Mouse (Mus musculus): ENCODE measurements at regions not wholly inside any gene's neighbourhood (a gene's known extent, or its start where the extent isn't known, plus 50 kb on each side); places are given as distances from the start of the nearest gene placed in this dataset.
"Not testable (repeated sequence)": the region's sequence is repeated elsewhere in the genome, so short reads cannot be mapped to it uniquely, and the experiment has no call there.

DNA sequence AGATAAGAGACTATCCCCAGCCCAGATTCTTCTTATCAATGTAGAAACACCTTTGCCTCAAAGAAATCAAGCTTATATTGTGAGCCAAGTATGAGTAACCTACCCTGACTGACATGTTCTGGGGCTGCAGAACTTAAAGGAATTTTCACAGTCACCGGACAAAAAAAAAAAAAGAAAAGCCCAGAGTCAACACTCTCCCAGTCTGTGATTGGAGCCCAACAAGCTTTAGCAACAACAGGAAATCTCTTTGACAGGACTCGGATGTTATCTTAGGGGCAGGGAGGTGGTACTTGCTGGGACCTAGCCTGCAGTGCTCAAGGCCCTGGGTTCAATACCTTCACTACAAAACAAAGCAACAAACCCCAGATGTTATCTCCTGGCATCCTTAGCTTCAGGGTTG lies 114.2 kb downstream of the Nectin1 start:
- DNase-seq (ENCODE audit: low read depth, low spot score), result no peak
- Histone ChIP-seq H3K27me3 (ENCODE audit: control insufficient read depth, insufficient read depth, low read length, poor library complexity, severe bottlenecking) (no peaks in the 10 kb centered on the region), H3K36me3 (ENCODE audit: control insufficient read depth, insufficient read depth, low read length, poor library complexity, severe bottlenecking) (no peaks in the 10 kb centered on the region)

DNA sequence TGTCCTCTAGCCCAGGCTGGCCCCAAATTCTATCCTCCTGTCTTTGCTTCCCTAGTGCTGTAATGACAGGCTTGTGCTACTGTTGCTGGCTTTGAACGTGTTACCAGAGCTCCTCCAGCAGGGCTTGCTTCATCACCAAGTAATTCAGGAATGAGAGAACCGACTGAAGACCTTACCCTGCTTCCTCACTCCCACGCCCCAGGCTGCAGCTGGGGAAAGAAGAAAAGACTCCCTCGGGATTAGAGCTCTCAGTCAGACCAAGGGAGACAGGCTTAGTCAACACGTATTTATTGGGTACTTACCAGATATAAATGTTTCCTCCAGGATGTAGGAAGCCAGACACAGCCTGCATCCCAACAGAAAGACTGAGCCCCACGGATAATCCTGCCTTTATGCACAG lies 115.0 kb downstream of the Nectin1 start:
- no peaks in the 10 kb centered on the region for H3K27me3 ChIP-seq (ENCODE audit: control insufficient read depth, insufficient read depth, low read length, poor library complexity, severe bottlenecking)
- DNase-seq (ENCODE audit: low read depth, low spot score), result no peak
- no peaks in the 10 kb centered on the region for H3K36me3 ChIP-seq (ENCODE audit: control insufficient read depth, insufficient read depth, low read length, poor library complexity, severe bottlenecking)

DNA sequence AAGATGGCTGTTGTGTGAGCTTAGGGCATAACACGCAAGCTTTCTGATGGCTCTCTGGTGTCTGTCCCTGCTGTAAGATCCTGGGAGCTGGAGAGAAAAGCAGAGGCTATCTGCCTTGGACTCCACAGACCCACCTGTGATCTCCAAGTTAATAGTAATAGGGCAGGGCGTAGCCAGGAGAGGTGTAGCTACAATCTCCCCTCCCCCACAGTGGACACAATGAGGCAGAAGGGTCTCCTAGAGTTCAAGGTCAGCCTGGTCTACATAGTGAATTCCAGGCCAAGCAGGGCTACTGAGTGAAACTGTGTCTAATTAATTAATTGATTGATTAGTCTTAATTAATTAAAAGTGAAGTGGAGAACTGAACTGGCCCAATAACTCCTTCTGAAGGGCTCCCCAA lies 116.5 kb downstream of the Nectin1 start:
- Histone ChIP-seq H3K27me3 (ENCODE audit: control insufficient read depth, insufficient read depth, low read length, poor library complexity, severe bottlenecking) (no peaks in the 10 kb centered on the region), H3K36me3 (ENCODE audit: control insufficient read depth, insufficient read depth, low read length, poor library complexity, severe bottlenecking) (no peaks in the 10 kb centered on the region)
- DNase-seq (ENCODE audit: low read depth, low spot score), result no peak

DNA sequence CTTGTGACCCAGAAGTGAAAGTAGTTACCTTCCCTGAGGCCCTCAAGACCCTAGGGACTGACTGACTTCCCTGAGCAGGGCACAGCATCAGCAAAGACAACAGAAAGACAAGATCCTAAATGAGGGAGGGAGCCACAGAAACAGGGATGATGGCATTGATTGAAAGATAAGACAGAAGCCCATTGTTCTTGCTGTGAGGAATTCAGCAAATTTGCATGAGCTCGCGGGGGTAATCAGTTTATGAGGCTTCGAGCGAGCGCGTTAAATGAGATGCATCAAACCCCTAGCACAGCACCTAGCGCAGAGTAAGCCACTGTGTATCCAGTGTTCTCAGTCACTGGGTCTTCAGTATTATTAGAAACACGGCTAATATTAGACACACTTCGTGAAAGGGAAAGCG lies 117.6 kb downstream of the Nectin1 start:
- DNase-seq (ENCODE audit: low read depth, low spot score), result no peak
- Histone ChIP-seq H3K36me3 (ENCODE audit: control insufficient read depth, insufficient read depth, low read length, poor library complexity, severe bottlenecking) (no peaks in the 10 kb centered on the region), H3K27me3 (ENCODE audit: control insufficient read depth, insufficient read depth, low read length, poor library complexity, severe bottlenecking) (no peaks in the 10 kb centered on the region)

DNA sequence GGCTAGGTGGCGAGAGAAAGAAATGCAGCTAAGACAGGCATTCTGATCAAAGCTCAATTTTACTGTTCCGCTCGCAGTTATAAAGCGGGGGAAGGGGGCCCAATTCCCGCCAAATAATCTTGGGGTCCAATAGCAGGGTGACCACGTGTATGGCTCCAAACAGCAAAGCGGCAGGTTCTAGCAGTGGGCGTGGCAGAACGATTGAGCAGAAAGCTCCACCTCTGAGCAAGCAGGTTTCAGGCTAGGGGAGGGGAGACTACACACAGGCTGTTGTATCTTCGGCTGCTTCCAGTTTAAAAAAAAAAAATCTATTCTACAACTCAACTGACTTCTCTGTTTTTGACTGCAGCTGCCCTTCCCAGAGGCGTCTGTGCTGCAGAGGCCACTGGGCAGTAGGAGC lies 118.2 kb downstream of the Nectin1 start:
- H3K36me3 ChIP-seq (ENCODE audit: control insufficient read depth, insufficient read depth, low read length, poor library complexity, severe bottlenecking); DNase-seq (ENCODE audit: low read depth, low spot score); H3K27me3 ChIP-seq (ENCODE audit: control insufficient read depth, insufficient read depth, low read length, poor library complexity, severe bottlenecking): not testable (repeated sequence)

DNA sequence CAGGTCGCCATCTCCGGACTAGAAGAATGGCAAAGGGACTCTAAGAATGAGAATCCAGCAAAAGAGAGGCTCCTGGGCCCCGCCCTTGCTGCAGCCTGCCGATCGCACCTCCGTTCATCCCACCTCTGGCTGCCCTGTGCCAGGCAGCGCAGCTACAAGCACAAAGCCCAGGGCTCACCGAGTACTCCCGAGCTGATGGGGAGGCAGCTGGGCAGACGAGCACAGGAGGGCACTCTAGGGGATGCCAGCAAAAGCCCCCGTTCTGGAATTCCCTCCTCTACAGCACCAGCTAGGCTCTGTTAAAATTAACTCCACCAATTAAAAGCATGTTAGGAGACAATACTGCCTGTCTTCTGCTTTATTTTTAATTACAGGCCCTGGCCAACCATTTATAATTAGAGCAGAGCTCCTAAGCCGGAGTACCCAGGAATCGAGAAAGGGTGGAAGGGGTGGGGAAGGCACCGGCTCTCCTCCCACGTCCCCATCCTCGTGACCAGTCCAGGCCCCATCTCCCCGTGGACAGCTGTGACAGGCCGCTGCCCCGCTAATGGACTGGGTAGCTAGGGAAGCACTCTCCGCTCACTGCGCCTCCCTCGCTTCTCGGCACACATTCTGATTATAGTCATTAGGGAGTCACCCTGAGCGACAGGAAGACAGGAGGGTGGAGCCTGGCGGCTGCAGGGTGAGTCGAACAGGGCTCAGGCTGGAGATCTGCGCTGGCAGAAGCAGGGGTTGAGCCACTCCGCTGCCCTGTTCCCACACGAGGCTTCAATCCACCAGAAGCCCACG lies 120.0 kb downstream of the Nectin1 start:
- DNase-seq (ENCODE audit: low read depth, low spot score), result no peak
- H3K27me3 ChIP-seq (ENCODE audit: control insufficient read depth, insufficient read depth, low read length, poor library complexity, severe bottlenecking), result no peaks in the 10 kb centered on the region
- no peaks in the 10 kb centered on the region for H3K36me3 ChIP-seq (ENCODE audit: control insufficient read depth, insufficient read depth, low read length, poor library complexity, severe bottlenecking)

DNA sequence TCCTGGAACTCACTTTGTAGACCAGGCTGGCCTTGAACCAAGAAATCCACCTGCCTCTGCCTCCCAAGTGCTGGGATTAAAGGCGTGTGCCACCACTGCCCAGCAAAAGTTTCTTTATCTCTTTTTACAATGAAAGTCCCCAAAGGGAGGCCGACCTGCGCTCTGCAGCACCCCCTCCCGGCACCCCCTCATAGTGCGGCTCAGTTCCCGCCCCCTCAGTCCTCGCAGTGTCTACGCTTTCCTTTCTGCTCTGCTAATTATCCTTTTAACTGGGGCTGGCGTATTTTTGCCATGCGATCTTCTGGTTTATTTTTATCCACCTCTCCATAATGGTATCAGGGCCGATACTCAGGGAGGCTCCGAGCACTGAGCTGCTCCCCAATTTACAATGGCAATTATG lies 123.0 kb downstream of the Nectin1 start:
- DNase-seq (ENCODE audit: low read depth, low spot score), result no peak
- no peaks in the 10 kb centered on the region for H3K36me3 ChIP-seq (ENCODE audit: control insufficient read depth, insufficient read depth, low read length, poor library complexity, severe bottlenecking)
- H3K27me3 ChIP-seq (ENCODE audit: control insufficient read depth, insufficient read depth, low read length, poor library complexity, severe bottlenecking), result no peaks in the 10 kb centered on the region

DNA sequence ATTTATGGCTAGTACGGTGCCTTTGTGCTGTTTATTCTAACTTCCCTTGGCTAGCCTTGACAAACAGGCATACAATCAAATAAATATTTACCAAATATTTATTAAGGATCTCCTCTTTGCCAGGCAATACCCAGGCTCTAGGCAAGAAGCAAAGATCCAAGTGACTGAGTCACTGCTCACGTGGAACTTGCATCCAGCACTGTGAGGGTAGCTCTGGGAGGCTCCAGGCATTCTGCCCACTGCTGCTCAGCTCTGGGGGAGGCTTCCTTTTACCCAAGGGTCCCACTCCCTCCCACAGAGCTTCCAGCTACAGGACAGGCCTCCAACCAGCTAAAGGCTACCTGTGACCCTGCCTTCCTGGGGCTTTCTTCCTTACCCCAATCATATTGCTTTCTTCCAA lies 130.1 kb downstream of the Nectin1 start:
- no peak for DNase-seq (ENCODE audit: low read depth, low spot score)
- no peaks in the 10 kb centered on the region for H3K36me3 ChIP-seq (ENCODE audit: control insufficient read depth, insufficient read depth, low read length, poor library complexity, severe bottlenecking)
- H3K27me3 ChIP-seq (ENCODE audit: control insufficient read depth, insufficient read depth, low read length, poor library complexity, severe bottlenecking), result no peaks in the 10 kb centered on the region; the same call in 1 of the 2 replicates

DNA sequence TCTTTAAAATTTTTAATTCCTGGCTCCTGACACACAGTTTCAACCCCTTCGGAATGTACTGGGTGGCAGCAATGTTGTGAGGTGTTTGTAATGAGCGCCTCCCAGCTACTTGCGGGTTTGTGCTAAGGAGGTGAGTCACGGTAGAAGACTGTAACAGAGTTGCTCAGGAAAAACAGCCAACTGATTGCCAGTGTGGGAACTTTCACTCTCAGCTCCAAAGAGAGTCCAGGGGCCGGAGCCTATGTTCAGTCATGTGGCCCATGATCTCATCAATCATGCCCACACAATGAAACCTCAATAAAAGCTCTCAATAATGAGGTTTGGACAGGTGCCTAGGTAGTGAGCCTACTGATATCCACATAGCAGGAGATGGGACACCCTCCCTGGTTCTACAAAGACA lies 130.5 kb downstream of the Nectin1 start:
- no peaks in the 10 kb centered on the region; the same call in 1 of the 2 replicates for H3K27me3 ChIP-seq (ENCODE audit: control insufficient read depth, insufficient read depth, low read length, poor library complexity, severe bottlenecking)
- H3K36me3 ChIP-seq (ENCODE audit: control insufficient read depth, insufficient read depth, low read length, poor library complexity, severe bottlenecking), result no peaks in the 10 kb centered on the region
- no peak for DNase-seq (ENCODE audit: low read depth, low spot score)

DNA sequence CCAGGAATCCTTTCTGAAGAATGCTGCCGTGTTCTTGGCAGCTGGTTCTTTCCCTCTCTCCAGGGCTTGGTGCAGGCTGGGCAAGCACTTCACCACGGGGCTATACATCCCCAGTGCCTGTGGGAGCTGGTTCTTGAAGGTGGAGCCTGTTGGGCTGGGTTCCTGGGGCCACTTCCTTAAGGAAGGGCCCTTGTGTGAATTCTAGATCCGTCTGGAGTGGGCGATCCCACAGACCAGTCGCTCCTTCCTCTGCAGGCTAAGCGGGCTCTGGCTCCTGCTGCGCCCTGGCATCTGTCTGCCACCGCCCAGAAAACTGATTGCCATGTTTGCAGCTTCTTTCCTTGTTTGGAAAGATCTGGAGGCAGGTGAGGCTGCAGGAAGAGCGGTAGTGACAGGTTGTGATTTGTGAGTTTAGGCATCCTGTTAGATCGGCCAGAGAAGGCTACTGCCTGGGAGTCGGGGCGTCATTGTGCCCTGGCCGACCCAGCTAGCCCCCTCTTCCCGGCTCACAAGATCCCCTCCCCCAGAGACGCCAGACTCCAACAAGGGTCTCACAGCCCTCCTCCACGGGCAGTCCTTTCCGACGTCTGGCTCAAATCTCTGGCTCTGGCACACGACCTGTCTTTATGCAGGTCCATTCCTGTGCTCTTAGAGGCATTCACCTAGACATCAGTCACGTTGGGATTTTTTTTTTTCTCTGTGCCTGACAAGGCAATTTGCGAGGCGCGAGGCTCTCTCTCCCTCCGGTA lies 135.6 kb downstream of the Nectin1 start:
- Histone ChIP-seq H3K36me3 (ENCODE audit: control insufficient read depth, insufficient read depth, low read length, poor library complexity, severe bottlenecking) (no peaks in the 10 kb centered on the region), H3K27me3 (ENCODE audit: control insufficient read depth, insufficient read depth, low read length, poor library complexity, severe bottlenecking) (no peaks in the 10 kb centered on the region)
- no peak for DNase-seq (ENCODE audit: low read depth, low spot score)

DNA sequence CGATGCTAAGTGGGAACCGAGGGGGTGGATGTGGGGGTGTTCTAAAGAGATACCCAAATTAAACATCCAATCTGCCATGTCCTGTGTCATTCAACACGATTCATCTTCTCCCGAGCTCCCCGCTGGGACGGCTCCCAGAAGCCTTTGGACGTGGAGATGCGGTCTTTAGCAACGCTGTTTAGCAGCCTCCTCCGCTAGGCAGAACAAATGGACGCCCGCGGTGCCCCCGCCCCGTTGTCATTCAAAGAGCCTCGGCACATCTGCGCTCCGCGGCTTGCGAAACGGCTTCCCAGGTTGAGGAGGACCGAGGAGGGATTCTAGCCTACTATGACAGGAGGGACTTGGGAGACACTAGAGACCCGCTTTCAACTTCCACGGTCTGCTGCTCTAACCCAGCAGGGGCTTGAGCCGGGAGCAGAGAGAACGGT lies 136.2 kb downstream of the Nectin1 start:
- Histone ChIP-seq H3K27me3 (ENCODE audit: control insufficient read depth, insufficient read depth, low read length, poor library complexity, severe bottlenecking) (no peaks in the 10 kb centered on the region), H3K36me3 (ENCODE audit: control insufficient read depth, insufficient read depth, low read length, poor library complexity, severe bottlenecking) (no peaks in the 10 kb centered on the region)
- no peak for DNase-seq (ENCODE audit: low read depth, low spot score)

DNA sequence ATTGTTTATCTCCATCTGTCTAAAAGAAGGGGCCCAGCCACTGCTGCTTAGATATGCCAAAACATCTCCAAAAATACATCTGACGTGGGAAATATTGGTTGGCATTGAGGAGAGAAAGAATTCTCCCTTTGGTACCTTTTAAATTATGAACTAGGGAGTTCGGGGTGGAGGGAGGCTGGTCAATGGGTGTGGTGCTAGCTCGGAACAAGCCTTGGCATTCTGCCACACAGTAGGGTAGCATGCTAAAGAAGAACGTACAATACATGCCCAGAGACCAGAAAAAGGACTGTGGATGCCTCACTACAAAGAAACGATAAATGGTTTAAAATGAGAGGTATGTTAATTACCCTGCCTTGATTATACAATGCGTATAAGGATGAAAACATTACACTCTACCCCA lies 149.3 kb downstream of the Nectin1 start:
- no peak for DNase-seq (ENCODE audit: low read depth, low spot score)
- H3K27me3 ChIP-seq (ENCODE audit: control insufficient read depth, insufficient read depth, low read length, poor library complexity, severe bottlenecking), result no peaks in the 10 kb centered on the region
- H3K36me3 ChIP-seq (ENCODE audit: control insufficient read depth, insufficient read depth, low read length, poor library complexity, severe bottlenecking), result no peaks in the 10 kb centered on the region

DNA sequence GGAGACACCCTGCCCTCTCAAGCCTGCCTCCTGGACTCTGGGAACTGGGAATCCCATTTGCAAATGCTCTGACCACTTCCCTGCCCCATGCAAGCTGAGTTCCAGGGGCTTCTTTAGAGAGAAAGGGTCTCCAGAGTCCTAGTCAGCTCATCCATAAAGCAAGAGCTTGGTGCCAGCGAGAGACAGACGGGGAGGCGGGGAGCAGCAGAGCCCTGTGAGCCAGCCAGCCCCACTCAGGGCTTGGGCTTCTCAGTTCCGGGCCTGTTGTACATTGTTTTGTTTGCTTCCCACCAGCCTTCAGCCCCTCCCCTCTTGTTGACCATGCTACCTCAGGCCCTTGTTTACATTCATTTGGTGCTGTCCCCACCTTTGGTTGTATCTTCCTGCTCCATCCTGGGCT lies 143.9 kb upstream of the Thy1 start:
- DNase-seq (ENCODE audit: low read depth, low spot score), result no peak
- H3K36me3 ChIP-seq (ENCODE audit: control insufficient read depth, insufficient read depth, low read length, poor library complexity, severe bottlenecking), result no peaks in the 10 kb centered on the region

DNA sequence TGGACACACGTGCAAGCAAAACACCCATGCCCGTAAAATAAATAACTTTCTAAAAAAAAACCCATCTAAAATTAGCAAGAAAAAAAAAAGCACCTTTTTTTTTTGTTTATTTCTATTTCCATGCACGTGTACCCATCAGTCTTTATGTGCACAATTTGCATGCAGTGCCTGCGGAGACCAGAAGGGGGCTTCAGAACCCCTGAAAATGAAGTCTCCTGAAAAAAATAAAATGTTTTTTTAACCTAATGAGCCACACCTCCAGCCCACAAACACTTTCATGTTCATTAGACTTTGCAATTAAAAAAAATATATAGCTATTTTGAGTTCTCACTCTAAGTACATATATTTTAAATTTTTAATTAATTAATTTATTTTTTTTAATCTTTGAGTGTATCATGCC lies 134.9 kb upstream of the Thy1 start:
- no peaks in the 10 kb centered on the region for H3K27me3 ChIP-seq (ENCODE audit: control insufficient read depth, insufficient read depth, low read length, poor library complexity, severe bottlenecking)
- DNase-seq (ENCODE audit: low read depth, low spot score), result no peak
- H3K36me3 ChIP-seq (ENCODE audit: control insufficient read depth, insufficient read depth, low read length, poor library complexity, severe bottlenecking), result no peaks in the 10 kb centered on the region

More for the DNA sequence above, 143.9 kb upstream of the Thy1 start:
- no peaks in the 10 kb centered on the region; the same call in 1 of the 2 replicates for H3K27me3 ChIP-seq (ENCODE audit: control insufficient read depth, insufficient read depth, low read length, poor library complexity, severe bottlenecking)

DNA sequence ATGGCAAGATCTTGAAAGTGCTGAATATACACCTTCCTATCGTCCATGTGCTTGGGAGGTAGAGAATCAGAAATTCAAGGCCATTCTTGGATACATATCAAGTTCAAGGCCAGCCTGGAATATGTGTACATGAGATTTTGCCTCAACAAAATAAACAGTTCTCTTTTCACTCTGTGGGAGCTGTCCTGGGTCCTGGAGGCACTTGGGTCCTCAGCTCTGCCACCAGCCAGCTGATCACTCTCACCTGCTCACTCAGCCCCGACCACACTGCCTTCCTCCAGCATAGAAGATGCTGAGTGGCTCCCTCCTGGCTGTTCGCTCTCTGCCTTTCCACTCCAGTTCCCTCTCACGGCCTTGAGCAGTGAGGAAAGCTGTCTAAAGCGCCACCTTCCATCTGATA lies 128.2 kb upstream of the Thy1 start:
- Histone ChIP-seq H3K36me3 (ENCODE audit: control insufficient read depth, insufficient read depth, low read length, poor library complexity, severe bottlenecking) (no peaks in the 10 kb centered on the region), H3K27me3 (ENCODE audit: control insufficient read depth, insufficient read depth, low read length, poor library complexity, severe bottlenecking) (no peaks in the 10 kb centered on the region)
- DNase-seq (ENCODE audit: low read depth, low spot score), result no peak

All from splenic B cell, adult 2 months (primary cell).